Mouse (Mus musculus): ENCODE data around the gene Olfr820. TPM values are rescaled to one million over a fixed set of nuclear protein-coding genes. Genes with fewer than 3 reads are reported as not detected.

Olfr820 gene
- polyA plus RNA-seq, 1 experiment from 2014 or later = 0.11 TPM

Other genes with a start within 250 kb of the Olfr820 start
- gene Olfr808, start 247.1 kb upstream of the Olfr820 start, polyA plus RNA-seq (2015; fragmentation: Nextera tagmentation; extraction: Ambion mirVana) = not detected in 2 replicates
- gene Olfr809, start 238.0 kb upstream of the Olfr820 start, polyA plus RNA-seq (2015; fragmentation: Nextera tagmentation; extraction: Ambion mirVana) = 0.17 TPM in 1 of 2 replicates, not detected in the other
- 0.26 and 0.44 TPM in 2 replicates for gene Olfr810, start 217.7 kb upstream of the Olfr820 start, polyA plus RNA-seq (2015; fragmentation: Nextera tagmentation; extraction: Ambion mirVana)
- gene Olfr811, start 208.2 kb upstream of the Olfr820 start, polyA plus RNA-seq (2015; fragmentation: Nextera tagmentation; extraction: Ambion mirVana) = not detected in 2 replicates
- 0.13 and 0.41 TPM in 2 replicates for gene Olfr812, start 166.5 kb upstream of the Olfr820 start, polyA plus RNA-seq (2015; fragmentation: Nextera tagmentation; extraction: Ambion mirVana)
- 0.20 and 0.33 TPM in 2 replicates for gene Olfr813, start 157.3 kb upstream of the Olfr820 start, polyA plus RNA-seq (2015; fragmentation: Nextera tagmentation; extraction: Ambion mirVana)
- gene Olfr814, start 132.8 kb upstream of the Olfr820 start, polyA plus RNA-seq (2015; fragmentation: Nextera tagmentation; extraction: Ambion mirVana) = not detected in 2 replicates
- gene Olfr815, start 106.8 kb upstream of the Olfr820 start, polyA plus RNA-seq (2015; fragmentation: Nextera tagmentation; extraction: Ambion mirVana) = 0.17 TPM in 1 of 2 replicates, not detected in the other
- not detected in 2 replicates for gene Olfr816, start 97.0 kb upstream of the Olfr820 start, polyA plus RNA-seq (2015; fragmentation: Nextera tagmentation; extraction: Ambion mirVana)
- not detected in 2 replicates for gene Olfr818, start 63.5 kb upstream of the Olfr820 start, polyA plus RNA-seq (2015; fragmentation: Nextera tagmentation; extraction: Ambion mirVana)
- 0.04 TPM in 1 of 2 replicates, not detected in the other for gene Olfr819, start 45.4 kb upstream of the Olfr820 start, polyA plus RNA-seq (2015; fragmentation: Nextera tagmentation; extraction: Ambion mirVana)
- gene Olfr247, start 36.5 kb upstream of the Olfr820 start, polyA plus RNA-seq (2015; fragmentation: Nextera tagmentation; extraction: Ambion mirVana) = 0.11 TPM in 1 of 2 replicates, not detected in the other
- 0.09 TPM in 1 of 2 replicates, not detected in the other for gene Gm10310, start 27.6 kb upstream of the Olfr820 start, polyA plus RNA-seq (2015; fragmentation: Nextera tagmentation; extraction: Ambion mirVana)
- gene Olfr821, start 17.7 kb downstream of the Olfr820 start, polyA plus RNA-seq (2015; fragmentation: Nextera tagmentation; extraction: Ambion mirVana) = not detected in 2 replicates
- gene Olfr822, start 58.6 kb downstream of the Olfr820 start, polyA plus RNA-seq (2015; fragmentation: Nextera tagmentation; extraction: Ambion mirVana) = 0.23 TPM in 1 of 2 replicates, not detected in the other
- gene Olfr823, start 102.8 kb downstream of the Olfr820 start, polyA plus RNA-seq (2015; fragmentation: Nextera tagmentation; extraction: Ambion mirVana) = not detected in 2 replicates
- gene Olfr824, start 117.4 kb downstream of the Olfr820 start, polyA plus RNA-seq (2015; fragmentation: Nextera tagmentation; extraction: Ambion mirVana) = not detected in 2 replicates
- gene Olfr825, start 154.1 kb downstream of the Olfr820 start, polyA plus RNA-seq (2015; fragmentation: Nextera tagmentation; extraction: Ambion mirVana) = 0.27 TPM in 1 of 2 replicates, not detected in the other
- not detected in 2 replicates for gene Olfr826, start 171.6 kb downstream of the Olfr820 start, polyA plus RNA-seq (2015; fragmentation: Nextera tagmentation; extraction: Ambion mirVana)
- 0.05 TPM in 1 of 2 replicates, not detected in the other for gene Olfr827, start 201.8 kb downstream of the Olfr820 start, polyA plus RNA-seq (2015; fragmentation: Nextera tagmentation; extraction: Ambion mirVana)

Measured in embryonic facial prominence, embryonic 15.5 days (tissue).